Mouse (Mus musculus) erythroblast, embryonic 14.5 days (primary cell): Measurements from ENCODE around the gene Fam98a. TPM values are rescaled to one million over a fixed set of nuclear protein-coding genes. Genes with fewer than 3 reads are reported as not detected.

Experiments
- H3K27me3 ChIP-seq: 2 replicates; pipeline ENCODE4 v1.6.1; 2012; ENCODE audit warnings: inconsistent platforms; ENCODE audit not compliant: control insufficient read depth
- H3K36me3 ChIP-seq: 2 replicates; pipeline ENCODE4 v1.6.1; 2012; ENCODE audit warnings: mild to moderate bottlenecking, inconsistent platforms; ENCODE audit not compliant: control insufficient read depth
- H3K4me1 ChIP-seq: 2 replicates; pipeline ENCODE4 v1.6.1; 2012; ENCODE audit warnings: inconsistent platforms; ENCODE audit not compliant: control insufficient read depth
- H3K4me3 ChIP-seq: replicated peaks from 2 replicates; pipeline ENCODE3; 2012; ENCODE audit warnings: moderate library complexity, mild to moderate bottlenecking, inconsistent platforms
- H3K9me3 ChIP-seq: 2 replicates; pipeline ENCODE4 v1.6.1; 2012; ENCODE audit warnings: low read length, inconsistent platforms, mixed read lengths; ENCODE audit not compliant: control insufficient read depth
- GATA1 ChIP-seq: IDR thresholded peaks from 2 replicates; pipeline ENCODE4 v1.6.1; 2012; ENCODE audit warnings: low read length, inconsistent platforms, mixed read lengths
- TAL1 ChIP-seq: IDR thresholded peaks from 3 replicates; pipeline ENCODE4 v1.6.1; 2012; ENCODE audit warnings: low read length, inconsistent platforms, mixed read lengths
- polyA plus RNA-seq: library from polyadenylated mRNA; stranded (reverse); fragments of >175 nt; gene quantifications from 2 replicates; pipeline ENCODE4 v1.2.3, GENCODE M21; 2012

The Fam98a gene
- polyA plus RNA-seq, 1 experiment: 0.92 TPM

- Histone ChIP-seq H3K27me3 (no peaks in the 10 kb centered on the region), H3K4me3 (no peak overlapping the region), H3K4me1 (peaks cover 17% of the 10 kb centered on the region), H3K36me3 (peaks cover 74% of the 10 kb centered on the region), H3K9me3 (no peaks in the 10 kb centered on the region)
- no peak for TF ChIP-seq GATA1
- TF ChIP-seq TAL1: no peak
Observed at GRCm38 (mm10) chr17:75539841-75540240, 11.9 kb downstream of the Fam98a start.

GRCm38 (mm10) chr17:75539130-75539529 is 12.6 kb downstream of the Fam98a start:
- no peaks in the 10 kb centered on the region for H3K27me3 ChIP-seq
- H3K36me3 ChIP-seq: peaks cover 72% of the 10 kb centered on the region
- no peaks in the 10 kb centered on the region for H3K9me3 ChIP-seq
- TF ChIP-seq GATA1 (no peak), TAL1 (no peak)
- no peak overlapping the region for H3K4me3 ChIP-seq
- peaks cover 11% of the 10 kb centered on the region for H3K4me1 ChIP-seq

GRCm38 (mm10) chr17:75538431-75538830 is 13.3 kb downstream of the Fam98a start:
- Histone ChIP-seq H3K36me3 (peaks cover 68% of the 10 kb centered on the region), H3K9me3 (no peaks in the 10 kb centered on the region), H3K4me3 (no peak overlapping the region), H3K27me3 (no peaks in the 10 kb centered on the region), H3K4me1 (peaks cover 6% of the 10 kb centered on the region)
- TF ChIP-seq GATA1: no peak
- no peak for TF ChIP-seq TAL1

DNA sequence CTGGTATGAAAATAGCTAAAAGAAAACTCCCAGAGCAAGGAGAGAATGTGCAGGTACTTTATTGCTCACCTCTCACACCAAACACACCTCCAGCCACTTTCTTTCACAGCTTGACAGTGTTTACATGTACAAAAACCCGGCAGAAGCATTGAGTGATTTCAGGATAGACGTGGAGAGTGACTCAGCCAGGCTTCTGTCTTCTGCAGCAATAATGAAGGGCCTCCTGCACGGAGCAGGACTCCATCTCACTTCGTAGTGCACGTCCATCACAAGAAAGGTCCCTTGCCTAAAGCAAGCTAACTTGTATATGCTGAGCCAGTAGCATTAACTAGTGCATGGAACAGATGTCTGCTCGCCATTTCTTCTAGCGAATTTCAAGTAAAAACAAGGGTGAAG is 14.7 kb downstream of the Fam98a start:
- TF ChIP-seq GATA1: no peak
- TF ChIP-seq TAL1: no peak
- H3K36me3 ChIP-seq: peaks cover 56% of the 10 kb centered on the region
- H3K4me1 ChIP-seq: peaks cover 2% of the 10 kb centered on the region; the same call in 1 of the 2 replicates
- no peaks in the 10 kb centered on the region for H3K9me3 ChIP-seq
- H3K27me3 ChIP-seq: no peaks in the 10 kb centered on the region
- no peak overlapping the region for H3K4me3 ChIP-seq

DNA sequence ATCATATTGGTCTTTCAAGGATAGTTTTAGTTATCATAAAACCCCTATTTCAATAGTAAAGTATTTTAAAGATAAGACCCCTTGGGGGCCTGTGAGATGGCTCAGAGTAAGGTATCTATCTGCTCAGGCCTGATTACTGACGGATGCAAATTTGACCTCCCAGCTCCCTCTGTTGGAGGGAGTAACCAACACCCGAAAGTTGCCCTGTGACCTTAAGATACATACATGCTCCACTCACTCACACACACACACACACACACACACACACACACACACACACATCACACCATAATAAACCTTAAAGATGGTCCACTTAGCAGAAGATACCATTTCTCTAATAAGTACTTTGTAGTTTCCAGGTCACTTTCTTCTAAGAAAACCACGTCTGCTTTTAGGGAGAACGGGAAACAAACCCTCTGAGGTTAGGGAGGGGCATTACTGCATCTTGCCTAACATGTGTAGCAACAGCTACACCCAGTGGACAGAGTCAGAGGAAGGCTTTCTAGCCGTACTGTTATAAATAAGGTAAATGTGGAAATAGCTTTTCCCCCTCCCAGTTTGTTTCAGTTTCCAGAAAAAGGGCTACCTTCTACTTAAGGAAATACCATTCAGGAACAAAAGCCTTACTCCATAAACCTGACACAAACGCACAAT is 15.2 kb downstream of the Fam98a start:
- no peaks in the 10 kb centered on the region for H3K27me3 ChIP-seq
- peaks cover 51% of the 10 kb centered on the region for H3K36me3 ChIP-seq
- peaks cover 2% of the 10 kb centered on the region; the same call in 1 of the 2 replicates for H3K4me1 ChIP-seq
- TF ChIP-seq TAL1 (no peak), GATA1 (no peak)
- no peaks in the 10 kb centered on the region for H3K9me3 ChIP-seq
- H3K4me3 ChIP-seq: no peak overlapping the region

DNA sequence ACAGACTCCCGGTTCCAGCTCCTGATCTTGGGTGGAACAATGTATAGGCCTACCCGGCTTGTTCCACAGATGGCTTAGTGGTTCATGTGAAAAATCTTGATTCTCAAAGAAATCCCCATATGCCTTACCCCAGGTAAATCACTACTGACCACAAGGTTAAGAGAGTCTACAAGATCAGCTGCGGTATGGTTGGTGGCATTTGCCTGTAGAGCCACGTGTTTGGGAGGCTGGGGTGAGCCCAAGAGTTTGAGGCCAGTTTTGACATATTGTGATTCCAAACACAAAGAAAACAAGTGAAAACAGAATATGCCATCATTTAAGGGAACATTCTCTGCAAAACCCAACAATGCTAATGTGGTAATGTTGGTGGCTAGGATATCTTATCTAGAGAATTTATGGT is 16.1 kb downstream of the Fam98a start:
- peaks cover 2% of the 10 kb centered on the region; the same call in 1 of the 2 replicates for H3K4me1 ChIP-seq
- H3K27me3 ChIP-seq: no peaks in the 10 kb centered on the region
- no peaks in the 10 kb centered on the region for H3K9me3 ChIP-seq
- no peak for TF ChIP-seq GATA1
- no peak for TF ChIP-seq TAL1
- H3K4me3 ChIP-seq: no peak overlapping the region
- H3K36me3 ChIP-seq: peaks cover 46% of the 10 kb centered on the region

GRCm38 (mm10) chr17:75534314-75535020 is 17.3 kb downstream of the Fam98a start:
- Histone ChIP-seq H3K9me3 (no peaks in the 10 kb centered on the region), H3K4me1 (peaks cover 2% of the 10 kb centered on the region; the same call in 1 of the 2 replicates), H3K36me3 (peaks cover 39% of the 10 kb centered on the region), H3K27me3 (no peaks in the 10 kb centered on the region), H3K4me3 (no peak overlapping the region)
- no peak for TF ChIP-seq TAL1
- no peak for TF ChIP-seq GATA1

- no peaks in the 10 kb centered on the region for H3K27me3 ChIP-seq
- H3K4me3 ChIP-seq: no peak overlapping the region
- H3K36me3 ChIP-seq: peaks cover 22% of the 10 kb centered on the region
- peaks cover 2% of the 10 kb centered on the region; the same call in 1 of the 2 replicates for H3K4me1 ChIP-seq
- TF ChIP-seq GATA1 (no peak), TAL1 (no peak)
- H3K9me3 ChIP-seq: no peaks in the 10 kb centered on the region
Observed at GRCm38 (mm10) chr17:75532469-75532986, 19.2 kb downstream of the Fam98a start.

- Histone ChIP-seq H3K27me3 (no peaks in the 10 kb centered on the region), H3K4me3 (no peak overlapping the region), H3K36me3 (peaks cover 2% of the 10 kb centered on the region), H3K9me3 (no peaks in the 10 kb centered on the region), H3K4me1 (no peaks in the 10 kb centered on the region)
- TF ChIP-seq TAL1 (no peak), GATA1 (no peak)
Observed at GRCm38 (mm10) chr17:75529222-75529935, 22.4 kb downstream of the Fam98a start.
